Mouse (Mus musculus) thymus, adult 2 months (tissue): ENCODE measurements around the gene Rsbn1.

ENCODE experiments used
- CTCF ChIP-seq: fragments of 200-500 bp; IDR thresholded peaks from 2 replicates; pipeline ENCODE4 v1.5.1; 2012; ENCODE audit warnings: mild to moderate bottlenecking, control low read depth, low read length, moderate library complexity, borderline replicate concordance; ENCODE audit not compliant: control insufficient read depth, poor library complexity, insufficient read depth; ENCODE audit errors: extremely low read depth
- POLR2A ChIP-seq: fragments of 200-500 bp; IDR thresholded peaks from 2 replicates; pipeline ENCODE4 v1.6.1; 2012; ENCODE audit warnings: mild to moderate bottlenecking, low read length, control low read depth, moderate library complexity; ENCODE audit not compliant: control insufficient read depth, poor library complexity, insufficient read depth; ENCODE audit errors: extremely low read depth

DNA sequence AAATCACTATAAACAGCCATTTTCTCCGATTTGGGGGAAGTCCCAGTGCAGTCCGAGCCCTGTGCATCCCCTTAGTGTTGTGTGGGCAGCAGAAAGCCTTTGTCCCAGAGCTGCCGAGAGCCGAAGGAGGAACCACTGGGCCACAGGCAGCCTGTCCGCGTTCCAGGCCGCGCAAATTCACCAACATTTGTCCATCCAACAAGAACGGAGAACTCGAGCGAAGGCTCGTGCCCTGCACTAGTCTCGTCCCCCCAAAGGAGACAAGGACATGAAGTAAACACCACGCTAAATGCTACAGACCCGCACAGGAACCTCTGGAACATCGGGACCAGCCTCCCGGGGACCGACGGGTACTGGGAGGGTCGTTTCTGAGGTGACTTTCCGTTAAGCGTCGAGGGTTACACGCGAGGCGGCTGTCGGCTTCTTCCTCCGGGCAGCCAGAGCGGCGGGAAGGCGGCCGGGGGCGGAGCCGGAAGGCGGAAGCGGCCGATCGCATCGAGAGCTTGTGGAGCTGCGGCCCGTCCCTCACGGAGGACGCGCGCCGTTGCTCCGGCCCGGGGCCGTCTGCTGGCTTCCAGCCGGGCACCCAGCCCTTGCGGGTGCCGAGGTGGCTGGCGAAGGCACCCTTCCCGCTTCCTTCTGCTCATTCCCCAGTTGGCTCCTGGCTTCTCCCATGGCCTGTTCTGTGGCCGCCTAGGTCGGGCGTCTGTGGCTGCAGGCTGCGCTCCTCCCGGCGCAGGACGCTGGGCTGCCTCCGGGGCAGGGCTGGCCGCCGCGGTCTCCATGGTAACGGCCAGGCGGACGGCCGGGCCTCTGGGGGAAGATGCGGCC is 54.2 kb downstream of the Rsbn1 start, which contains the start of gene Phtf1:
- TF ChIP-seq CTCF, result no peak
- peak; percentile 75 for TF ChIP-seq POLR2A
